Mouse (Mus musculus): ENCODE data around the gene Dusp23.

GRCm38 (mm10) chr1:172632451-172633326 lies at the start of gene Dusp23:
- TF ChIP-seq CTCF (IDR thresholded peaks at IDR 0.05; ENCODE audit: low read depth, low read length), result 0 out of 2 replicates have a peak, but pooled peaks have one; percentile 37
- TF ChIP-seq GATA1 (IDR thresholded peaks at IDR 0.05; ENCODE audit: borderline replicate concordance, low read length), result no peak
- no peak for TF ChIP-seq TAL1 (conservative IDR thresholded peaks at IDR 0.05; ENCODE audit: low read depth, low read length)
